Mouse (Mus musculus): ENCODE measurements around the gene Alg2.

DNA sequence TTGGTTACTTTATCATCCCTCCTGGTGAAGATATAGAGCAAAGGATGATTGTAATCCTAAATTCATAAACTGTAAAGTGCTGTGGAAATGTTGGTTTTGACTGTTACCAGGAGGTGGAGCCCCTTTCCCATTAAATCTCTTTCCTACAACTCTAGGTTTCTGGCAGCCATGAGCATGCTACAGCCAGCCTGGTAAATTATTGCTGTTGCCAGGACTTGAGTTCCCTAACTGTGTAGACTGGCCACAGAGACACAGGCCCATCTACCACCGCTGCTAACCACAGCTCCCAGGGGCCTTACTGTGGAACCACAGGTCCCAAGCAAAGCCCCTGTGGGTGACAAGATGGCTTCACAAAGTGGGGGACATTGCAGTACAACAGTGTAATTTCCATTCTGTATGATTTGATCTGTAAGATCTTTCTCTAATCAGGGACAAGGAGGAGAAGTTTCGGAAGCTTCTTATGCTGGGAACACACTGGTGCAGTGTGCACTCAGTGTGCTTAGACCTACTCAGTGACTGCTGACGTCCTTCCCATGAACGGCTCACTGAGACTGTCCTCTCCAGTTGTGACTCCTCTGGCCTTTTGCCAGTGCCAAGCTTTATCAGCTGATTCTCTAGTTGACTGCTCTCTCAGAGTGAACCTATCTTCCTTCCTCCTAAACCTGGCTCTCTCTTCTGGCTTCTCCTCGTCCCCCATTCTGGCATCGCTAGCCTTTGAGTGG is 47.9 kb upstream of the Alg2 start:
- TF ChIP-seq CTCF (IDR thresholded peaks at IDR 0.05; ENCODE audit: borderline replicate concordance, extremely low read depth, insufficient read depth, insufficient read length), result peak; percentile 54; the same call in 1 of the 2 replicates
- no peak for TF ChIP-seq POLR2A (IDR thresholded peaks at IDR 0.05; ENCODE audit: borderline replicate concordance, extremely low read depth, insufficient read depth, insufficient read length, poor library complexity, severe bottlenecking)
